Mouse (Mus musculus) small intestine, adult 2 months (tissue): ENCODE data around the gene Mthfd1l.

Experiments used
- CTCF ChIP-seq: fragments of 200-500 bp; IDR thresholded peaks from 2 replicates; pipeline ENCODE4 v1.5.1; 2012; ENCODE audit warnings: low read depth, mild to moderate bottlenecking, control low read depth, inconsistent platforms, low read length, moderate library complexity, mixed read lengths; ENCODE audit not compliant: insufficient replicate concordance, insufficient read length; ENCODE audit errors: extremely low read depth
- POLR2A ChIP-seq: fragments of 200-500 bp; IDR thresholded peaks from 2 replicates; pipeline ENCODE4 v1.6.1; 2012; ENCODE audit warnings: low read depth, mild to moderate bottlenecking, control low read depth, inconsistent platforms, low read length, moderate library complexity

- TF ChIP-seq CTCF (no peak), POLR2A (no peak)
Measured at GRCm38 (mm10) chr10:4119287-4119686, 146.4 kb downstream of the Mthfd1l start.
